Mouse (Mus musculus): ENCODE measurements at regions not wholly inside any gene's neighbourhood (a gene's known extent, or its start where the extent isn't known, plus 50 kb on each side); places are given as distances from the start of the nearest gene placed in this dataset.

DNA sequence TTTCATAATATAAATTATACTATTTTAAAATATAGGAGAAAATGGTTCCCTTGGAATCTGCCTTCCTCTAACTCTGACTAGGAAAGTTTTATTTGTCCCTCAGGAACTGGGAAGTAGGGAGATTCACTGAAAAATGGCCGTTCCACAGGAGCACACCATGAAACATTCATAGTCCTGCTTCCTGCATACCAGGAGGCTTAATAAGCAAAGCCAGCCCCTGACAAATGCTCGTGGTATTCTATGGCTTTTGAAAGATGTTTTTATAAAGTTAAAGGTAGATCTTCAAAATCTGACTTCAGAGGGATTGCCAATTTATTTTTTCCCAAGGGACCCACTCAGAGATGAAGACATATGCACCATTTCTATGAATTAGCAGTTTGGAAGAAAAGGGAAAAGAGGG, 426.9 kb downstream of the Lmo4 start:
- 54% methylated on average over 2 of the region's 2 CpGs for WGBS
- no peak for ATAC-seq (ENCODE audit: insufficient number of reproducible peaks, insufficient read depth, low FRiP score, low read depth)

DNA sequence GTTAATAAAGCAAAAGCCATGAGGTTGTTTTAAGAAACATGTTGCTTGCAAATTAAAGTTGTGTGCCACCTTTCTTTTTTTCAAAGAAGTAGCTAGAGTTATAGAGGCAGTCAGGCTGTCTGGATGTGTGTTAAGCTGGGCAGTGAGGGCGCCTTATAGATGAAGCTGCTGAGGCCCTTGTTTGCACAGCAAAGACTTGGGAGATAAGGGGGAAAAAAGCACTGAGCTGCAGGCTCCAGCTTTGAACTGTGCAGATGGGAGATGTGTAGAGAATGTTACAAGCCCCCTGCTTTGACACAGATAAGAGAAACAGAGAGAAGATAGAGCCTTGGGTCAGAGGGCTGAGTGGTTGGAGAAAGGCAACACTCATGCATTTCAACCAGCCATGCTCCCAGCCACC, 445.7 kb downstream of the Lmo4 start:
- H3K27ac ChIP-seq (ENCODE audit: low read length) = no peak overlapping the region
- no peaks in the 10 kb centered on the region for H3K27me3 ChIP-seq (ENCODE audit: control insufficient read depth, insufficient read depth, low read length)
- no peak overlapping the region for H3K9ac ChIP-seq (replicated peaks; ENCODE audit: low read depth, low read length)
- no peaks in the 10 kb centered on the region for H3K4me1 ChIP-seq (ENCODE audit: control insufficient read depth, insufficient read depth, low read length)
- ATAC-seq (ENCODE audit: insufficient number of reproducible peaks, insufficient read depth, low FRiP score, low read depth) = peak; percentile 42; the same call in 1 of the 2 replicates
- H3K36me3 ChIP-seq (ENCODE audit: control insufficient read depth, insufficient read depth, low read length) = no peaks in the 10 kb centered on the region
- H3K4me3 ChIP-seq (ENCODE audit: low read depth, low read length) = no peak overlapping the region
- H3K9me3 ChIP-seq (ENCODE audit: control insufficient read depth, low read depth, low read length) = no peaks in the 10 kb centered on the region
- 65% methylated on average over 1 of the region's 1 CpGs for WGBS
- no peak overlapping the region for H3K4me2 ChIP-seq (replicated peaks; ENCODE audit: low read depth, low read length)

More for the DNA sequence above, 426.9 kb downstream of the Lmo4 start:
- no peaks in the 10 kb centered on the region for H3K27me3 ChIP-seq (ENCODE audit: control insufficient read depth, insufficient read depth, low read length)
- H3K4me3 ChIP-seq (ENCODE audit: low read depth, low read length) = no peak overlapping the region
- H3K4me1 ChIP-seq (ENCODE audit: control insufficient read depth, insufficient read depth, low read length) = no peaks in the 10 kb centered on the region
- H3K9me3 ChIP-seq (ENCODE audit: control insufficient read depth, low read depth, low read length) = no peaks in the 10 kb centered on the region
- H3K4me2 ChIP-seq (replicated peaks; ENCODE audit: low read depth, low read length) = no peak overlapping the region
- no peak overlapping the region for H3K9ac ChIP-seq (replicated peaks; ENCODE audit: low read depth, low read length)
- H3K36me3 ChIP-seq (ENCODE audit: control insufficient read depth, insufficient read depth, low read length) = no peaks in the 10 kb centered on the region
- no peak overlapping the region for H3K27ac ChIP-seq (ENCODE audit: low read length)

DNA sequence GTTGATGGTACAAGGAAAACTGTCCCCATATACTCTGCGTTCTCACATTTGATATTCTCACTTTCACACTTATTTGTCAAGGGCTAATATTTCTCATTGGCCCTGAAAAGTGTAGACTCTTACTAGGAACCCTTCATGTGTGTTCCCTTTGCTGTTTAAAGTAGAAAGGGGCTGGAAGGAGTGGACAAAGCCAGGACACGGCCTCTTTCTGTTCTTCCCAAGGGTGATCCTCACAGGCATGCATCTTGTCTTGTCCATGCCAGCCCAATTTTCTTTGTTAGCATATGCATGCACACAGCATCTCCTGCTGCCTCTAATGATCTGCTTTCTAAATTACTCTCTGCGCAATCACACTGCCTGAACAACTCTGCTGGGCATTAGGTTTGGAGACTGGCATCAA, 451.8 kb downstream of the Lmo4 start:
- no peak overlapping the region for H3K4me2 ChIP-seq (replicated peaks; ENCODE audit: low read depth, low read length)
- no peak for ATAC-seq (ENCODE audit: insufficient number of reproducible peaks, insufficient read depth, low FRiP score, low read depth)
- H3K4me1 ChIP-seq (ENCODE audit: control insufficient read depth, insufficient read depth, low read length) = no peaks in the 10 kb centered on the region
- WGBS = 89% methylated on average over 3 of the region's 3 CpGs
- H3K27me3 ChIP-seq (ENCODE audit: control insufficient read depth, insufficient read depth, low read length) = no peaks in the 10 kb centered on the region
- H3K9me3 ChIP-seq (ENCODE audit: control insufficient read depth, low read depth, low read length) = no peaks in the 10 kb centered on the region
- no peak overlapping the region for H3K4me3 ChIP-seq (ENCODE audit: low read depth, low read length)
- H3K9ac ChIP-seq (replicated peaks; ENCODE audit: low read depth, low read length) = no peak overlapping the region
- H3K27ac ChIP-seq (ENCODE audit: low read length) = no peak overlapping the region
- no peaks in the 10 kb centered on the region for H3K36me3 ChIP-seq (ENCODE audit: control insufficient read depth, insufficient read depth, low read length)

DNA sequence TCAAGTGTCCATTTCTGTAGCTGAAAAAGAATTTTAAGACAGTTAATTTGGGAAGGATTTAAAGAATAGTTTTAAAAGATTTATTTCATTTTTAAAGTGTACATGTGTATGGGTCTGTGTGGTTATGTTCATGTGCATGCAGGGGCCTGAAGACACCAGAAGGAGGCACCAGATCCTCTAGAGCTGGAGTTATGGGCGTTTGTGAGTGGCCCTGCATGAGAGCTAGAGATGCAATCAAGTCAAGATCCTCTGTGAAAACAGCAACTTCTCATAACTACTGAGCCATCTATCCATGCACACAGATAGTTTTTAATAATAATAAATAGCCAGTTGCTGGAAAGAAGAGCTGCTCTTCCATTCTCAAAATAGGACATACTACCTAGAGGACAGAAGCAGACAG, 452.4 kb downstream of the Lmo4 start:
- H3K27me3 ChIP-seq (ENCODE audit: control insufficient read depth, insufficient read depth, low read length) = no peaks in the 10 kb centered on the region
- no peak overlapping the region for H3K4me2 ChIP-seq (replicated peaks; ENCODE audit: low read depth, low read length)
- no peak overlapping the region for H3K27ac ChIP-seq (ENCODE audit: low read length)
- no peaks in the 10 kb centered on the region for H3K9me3 ChIP-seq (ENCODE audit: control insufficient read depth, low read depth, low read length)
- no peaks in the 10 kb centered on the region for H3K36me3 ChIP-seq (ENCODE audit: control insufficient read depth, insufficient read depth, low read length)
- H3K9ac ChIP-seq (replicated peaks; ENCODE audit: low read depth, low read length) = no peak overlapping the region
- no peak for ATAC-seq (ENCODE audit: insufficient number of reproducible peaks, insufficient read depth, low FRiP score, low read depth)
- no peaks in the 10 kb centered on the region for H3K4me1 ChIP-seq (ENCODE audit: control insufficient read depth, insufficient read depth, low read length)
- no peak overlapping the region for H3K4me3 ChIP-seq (ENCODE audit: low read depth, low read length)
- WGBS = 82% methylated on average over 1 of the region's 1 CpGs

DNA sequence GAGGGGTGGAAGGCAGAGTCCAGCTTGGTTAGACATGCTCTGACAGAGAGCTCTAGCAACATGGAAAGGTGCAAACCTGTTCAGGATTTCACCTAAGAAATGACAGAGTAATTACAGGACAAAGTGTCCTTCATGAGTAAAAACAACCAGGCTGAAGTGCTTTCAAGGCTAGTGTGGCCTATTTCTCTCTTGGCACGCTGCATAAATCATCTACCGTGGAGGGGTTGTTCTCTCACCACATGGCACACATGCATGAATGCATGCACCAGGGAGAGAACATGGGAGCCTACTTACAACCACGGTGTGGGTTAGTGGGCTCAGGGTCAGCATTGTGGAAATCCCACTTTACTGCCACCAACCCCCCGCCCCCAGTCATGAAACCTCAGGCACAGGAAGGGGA, 454.9 kb downstream of the Lmo4 start:
- no peak overlapping the region for H3K27ac ChIP-seq (ENCODE audit: low read length)
- H3K9me3 ChIP-seq (ENCODE audit: control insufficient read depth, low read depth, low read length) = no peaks in the 10 kb centered on the region
- no peak overlapping the region for H3K4me3 ChIP-seq (ENCODE audit: low read depth, low read length)
- H3K4me1 ChIP-seq (ENCODE audit: control insufficient read depth, insufficient read depth, low read length) = no peaks in the 10 kb centered on the region
- 88% methylated on average over 4 of the region's 4 CpGs for WGBS
- no peaks in the 10 kb centered on the region for H3K36me3 ChIP-seq (ENCODE audit: control insufficient read depth, insufficient read depth, low read length)
- no peak overlapping the region for H3K4me2 ChIP-seq (replicated peaks; ENCODE audit: low read depth, low read length)
- no peaks in the 10 kb centered on the region for H3K27me3 ChIP-seq (ENCODE audit: control insufficient read depth, insufficient read depth, low read length)
- ATAC-seq (ENCODE audit: insufficient number of reproducible peaks, insufficient read depth, low FRiP score, low read depth) = no peak
- no peak overlapping the region for H3K9ac ChIP-seq (replicated peaks; ENCODE audit: low read depth, low read length)

DNA sequence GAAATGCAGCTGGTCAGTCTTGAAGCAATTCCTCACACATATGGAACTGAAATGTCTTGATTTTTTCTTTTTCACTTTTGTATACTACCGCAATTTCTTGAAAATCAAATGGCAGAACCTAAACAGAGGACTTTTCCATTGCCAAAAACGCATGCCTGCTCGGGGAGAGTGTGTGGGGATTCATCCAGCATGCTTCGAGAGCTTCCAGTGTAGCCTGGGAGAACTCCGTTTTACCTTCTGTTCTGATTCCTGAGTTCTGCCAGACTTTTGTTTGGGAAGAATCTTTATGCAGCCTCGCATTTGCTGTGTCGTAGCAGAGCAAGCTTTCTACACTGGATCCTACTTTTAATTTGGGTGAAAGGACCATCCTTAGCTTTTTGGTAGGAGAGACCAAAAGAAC, 461.4 kb downstream of the Lmo4 start:
- 28% methylated on average over 7 of the region's 7 CpGs for WGBS
- no peaks in the 10 kb centered on the region for H3K9me3 ChIP-seq (ENCODE audit: control insufficient read depth, low read depth, low read length)
- H3K9ac ChIP-seq (replicated peaks; ENCODE audit: low read depth, low read length) = no peak overlapping the region
- H3K27me3 ChIP-seq (ENCODE audit: control insufficient read depth, insufficient read depth, low read length) = no peaks in the 10 kb centered on the region
- H3K27ac ChIP-seq (ENCODE audit: low read length) = peak overlapping the region; percentile 58; the same call in 1 of the 2 replicates
- peak overlapping the region; percentile 32; the same call in 1 of the 2 replicates for H3K4me2 ChIP-seq (replicated peaks; ENCODE audit: low read depth, low read length)
- 0 out of 2 replicates have a peak, but pooled peaks have one; percentile 25 for ATAC-seq (ENCODE audit: insufficient number of reproducible peaks, insufficient read depth, low FRiP score, low read depth)
- H3K4me3 ChIP-seq (ENCODE audit: low read depth, low read length) = no peak overlapping the region
- 0 out of 2 replicates have a peak, but pooled peaks cover 3% of the 10 kb centered on the region for H3K4me1 ChIP-seq (ENCODE audit: control insufficient read depth, insufficient read depth, low read length)
- no peaks in the 10 kb centered on the region for H3K36me3 ChIP-seq (ENCODE audit: control insufficient read depth, insufficient read depth, low read length)

DNA sequence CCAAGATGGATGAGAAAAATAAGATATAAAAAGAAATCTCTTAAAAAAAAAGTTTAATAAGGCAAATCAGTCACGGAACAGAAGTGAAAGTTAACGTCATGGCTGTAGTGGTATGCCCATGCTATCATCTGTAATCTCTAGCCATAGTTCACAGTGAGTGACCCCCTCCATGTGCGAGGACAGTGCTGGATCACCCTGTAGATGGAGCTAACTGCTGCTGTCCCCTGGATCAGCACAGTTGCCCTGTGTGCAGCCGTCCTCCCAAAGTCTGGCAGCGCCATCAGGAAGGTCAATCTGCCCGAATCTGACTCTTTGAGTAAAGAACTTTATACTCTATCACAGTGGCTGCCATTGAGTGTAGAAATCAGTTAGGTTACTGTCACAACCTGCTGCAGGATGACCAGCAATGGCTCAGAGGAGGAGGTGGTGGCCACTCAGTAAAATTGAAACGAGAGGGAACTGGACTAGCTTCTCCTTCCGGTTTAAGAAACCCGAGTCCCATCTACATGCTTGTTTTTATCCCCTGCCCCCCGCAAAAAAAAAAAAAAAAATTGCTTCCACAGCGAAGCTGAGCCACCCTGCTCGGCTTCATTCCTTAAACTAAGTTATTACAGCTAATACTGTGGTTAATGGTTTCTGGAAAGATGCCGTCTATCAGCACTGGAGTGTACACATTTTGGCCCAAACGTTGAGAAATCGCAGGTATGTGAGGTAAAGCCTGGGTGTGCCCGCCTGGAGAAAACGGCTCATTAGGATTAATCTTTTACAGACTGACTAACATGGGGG, 462.0 kb downstream of the Lmo4 start:
- 0 out of 2 replicates have a peak, but pooled peaks cover 3% of the 10 kb centered on the region for H3K4me1 ChIP-seq (ENCODE audit: control insufficient read depth, insufficient read depth, low read length)
- peak overlapping the region; percentile 56; the same call in 1 of the 2 replicates for H3K27ac ChIP-seq (ENCODE audit: low read length)
- 0 out of 2 replicates have a peak overlapping the region, but pooled peaks have one; percentile 1 for H3K4me3 ChIP-seq (ENCODE audit: low read depth, low read length)
- H3K27me3 ChIP-seq (ENCODE audit: control insufficient read depth, insufficient read depth, low read length) = no peaks in the 10 kb centered on the region
- H3K9ac ChIP-seq (replicated peaks; ENCODE audit: low read depth, low read length) = no peak overlapping the region
- no peaks in the 10 kb centered on the region for H3K36me3 ChIP-seq (ENCODE audit: control insufficient read depth, insufficient read depth, low read length)
- no peaks in the 10 kb centered on the region for H3K9me3 ChIP-seq (ENCODE audit: control insufficient read depth, low read depth, low read length)
- whole genome bisulfite sequencing = 50% methylated on average over 17 of the region's 17 CpGs
- peak; percentile 78 for ATAC-seq (ENCODE audit: insufficient number of reproducible peaks, insufficient read depth, low FRiP score, low read depth)
- H3K4me2 ChIP-seq (replicated peaks; ENCODE audit: low read depth, low read length) = peak overlapping the region; percentile 32

DNA sequence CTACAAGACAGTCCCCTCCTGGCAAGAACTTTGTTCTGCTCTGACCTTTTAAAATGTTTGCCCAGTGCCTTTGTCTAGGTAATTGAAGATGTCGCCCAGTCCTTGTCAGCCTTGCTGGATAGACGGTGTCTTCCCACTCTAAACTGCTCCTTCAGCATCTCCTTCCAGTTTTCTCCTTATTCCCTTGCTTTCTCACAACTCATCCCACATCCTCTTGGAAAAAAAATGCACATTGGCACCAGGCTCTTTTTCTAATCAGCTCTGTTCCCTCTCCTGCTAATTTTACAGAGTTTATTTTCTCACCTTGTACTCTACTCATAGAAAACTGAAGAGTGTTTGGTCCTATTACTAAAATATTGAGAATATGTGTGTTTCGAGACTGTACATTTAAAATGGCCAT, 466.3 kb downstream of the Lmo4 start:
- H3K9ac ChIP-seq (replicated peaks; ENCODE audit: low read depth, low read length) = no peak overlapping the region
- no peak overlapping the region for H3K4me2 ChIP-seq (replicated peaks; ENCODE audit: low read depth, low read length)
- H3K36me3 ChIP-seq (ENCODE audit: control insufficient read depth, insufficient read depth, low read length) = no peaks in the 10 kb centered on the region
- H3K4me3 ChIP-seq (ENCODE audit: low read depth, low read length) = no peak overlapping the region
- no peaks in the 10 kb centered on the region for H3K9me3 ChIP-seq (ENCODE audit: control insufficient read depth, low read depth, low read length)
- 0 out of 2 replicates have a peak, but pooled peaks cover under 1% of the 10 kb centered on the region for H3K4me1 ChIP-seq (ENCODE audit: control insufficient read depth, insufficient read depth, low read length)
- H3K27me3 ChIP-seq (ENCODE audit: control insufficient read depth, insufficient read depth, low read length) = no peaks in the 10 kb centered on the region
- no peak for ATAC-seq (ENCODE audit: insufficient number of reproducible peaks, insufficient read depth, low FRiP score, low read depth)
- 69% methylated on average over 3 of the region's 3 CpGs for WGBS
- no peak overlapping the region for H3K27ac ChIP-seq (ENCODE audit: low read length)

All from stomach, embryonic 14.5 days (tissue).